Mouse (Mus musculus): Measurements from ENCODE around the gene Slc25a11. TPM values are rescaled to one million over a fixed set of nuclear protein-coding genes. Genes with fewer than 3 reads are reported as not detected.

Slc25a11 gene
- total and polyA plus RNA-seq, 2 experiments from 2014 or later: 140 to 160 TPM

DNA sequence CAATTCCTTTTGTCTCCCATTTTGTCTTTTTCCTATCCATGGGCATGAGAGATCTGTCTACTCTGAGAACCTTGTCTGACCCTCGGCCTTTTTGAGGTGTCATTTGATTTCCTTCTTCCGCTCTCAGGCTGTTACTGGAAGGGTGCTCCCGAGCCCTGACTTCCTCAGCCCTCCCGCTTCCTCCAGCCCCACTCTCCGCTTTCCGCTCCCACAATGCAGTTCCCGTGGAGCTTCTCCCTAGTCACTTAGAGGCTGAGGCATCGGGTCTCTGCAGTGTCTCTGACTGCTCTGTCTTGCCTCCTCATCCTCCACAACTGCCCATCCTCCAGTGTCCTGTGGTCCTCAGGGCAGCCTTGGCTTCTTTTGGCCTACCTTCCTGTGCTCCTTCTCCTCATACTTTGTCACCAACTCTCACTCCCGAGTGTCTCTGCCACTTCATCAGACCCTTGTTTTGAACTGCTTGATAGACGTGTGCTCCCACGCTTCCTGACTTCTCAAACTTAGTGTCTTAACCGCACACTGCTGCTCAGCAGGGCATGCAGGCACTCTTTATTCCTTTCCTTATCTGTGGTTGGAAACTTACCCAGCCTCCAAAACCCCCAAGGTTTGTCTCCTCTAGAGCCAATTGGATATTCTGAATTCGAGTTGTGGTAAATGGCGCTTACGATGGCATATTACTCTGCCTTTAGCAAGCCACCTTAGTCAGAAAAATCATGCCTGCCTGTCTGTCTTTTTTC lies 52.9 kb downstream of the Slc25a11 start:
- H3K4me1 ChIP-seq (ENCODE audit: insufficient read depth, low read length): no peaks in the 10 kb centered on the region
- TF ChIP-seq CTCF (IDR thresholded peaks at IDR 0.05): no peak
- DNase-seq (ENCODE audit: low spot score) (no peak), ATAC-seq (ENCODE audit: low FRiP score) (no peak)
- no peaks in the 10 kb centered on the region for H3K9me3 ChIP-seq (ENCODE audit: low read length)
- peaks cover 20% of the 10 kb centered on the region for H3K36me3 ChIP-seq (ENCODE audit: insufficient read depth, low read length)
- H3K27ac ChIP-seq (ENCODE audit: low read depth, low read length): no peak overlapping the region
- WGBS: 87% methylated on average over 15 of the region's 15 CpGs
- H3K27me3 ChIP-seq (ENCODE audit: insufficient read depth, low read length): no peaks in the 10 kb centered on the region
- no peak overlapping the region for H3K4me3 ChIP-seq (ENCODE audit: low read depth, low read length)
- H3K4me2 ChIP-seq (ENCODE audit: low read depth, low read length, poor library complexity, severe bottlenecking): no peak overlapping the region
- no peak overlapping the region for H3K9ac ChIP-seq (replicated peaks; ENCODE audit: low read length, poor library complexity, severe bottlenecking)

Other genes with a start within 250 kb of the Slc25a11 start
- 35.6 and 55.1 TPM in 2 replicates for gene Pelp1, start 237.4 kb downstream of the Slc25a11 start, total RNA-seq (2014; rRNA removed)
- gene Pelp1, start 237.4 kb downstream of the Slc25a11 start, polyA plus RNA-seq (2015; fragmentation: Nextera tagmentation; extraction: Ambion mirVana): 28.0 and 28.3 TPM in 2 replicates
- 99.9 and 119 TPM in 2 replicates for gene Arrb2, start 214.8 kb downstream of the Slc25a11 start, total RNA-seq (2014; rRNA removed)
- gene Arrb2, start 214.8 kb downstream of the Slc25a11 start, polyA plus RNA-seq (2015; fragmentation: Nextera tagmentation; extraction: Ambion mirVana): 55.0 and 55.6 TPM in 2 replicates
- 23.7 and 30.1 TPM in 2 replicates for gene Med11, start 195.6 kb downstream of the Slc25a11 start, total RNA-seq (2014; rRNA removed)
- gene Med11, start 195.6 kb downstream of the Slc25a11 start, polyA plus RNA-seq (2015; fragmentation: Nextera tagmentation; extraction: Ambion mirVana): 28.2 and 36.8 TPM in 2 replicates
- 0.44 and 0.71 TPM in 2 replicates for gene Zmynd15, start 188.0 kb downstream of the Slc25a11 start, total RNA-seq (2014; rRNA removed)
- gene Zmynd15, start 188.0 kb downstream of the Slc25a11 start, polyA plus RNA-seq (2015; fragmentation: Nextera tagmentation; extraction: Ambion mirVana): 0.47 and 0.70 TPM in 2 replicates
- 1.2 and 1.9 TPM in 2 replicates for gene Cxcl16, start 187.5 kb downstream of the Slc25a11 start, total RNA-seq (2014; rRNA removed)
- 3.1 and 3.2 TPM in 2 replicates for gene Cxcl16, start 187.5 kb downstream of the Slc25a11 start, polyA plus RNA-seq (2015; fragmentation: Nextera tagmentation; extraction: Ambion mirVana)
- gene Tm4sf5, start 142.2 kb downstream of the Slc25a11 start, total RNA-seq (2014; rRNA removed): 7.4 and 12.1 TPM in 2 replicates
- 18.8 and 19.8 TPM in 2 replicates for gene Tm4sf5, start 142.2 kb downstream of the Slc25a11 start, polyA plus RNA-seq (2015; fragmentation: Nextera tagmentation; extraction: Ambion mirVana)
- not detected in 2 replicates for gene Vmo1, start 132.9 kb downstream of the Slc25a11 start, total RNA-seq (2014; rRNA removed)
- 0.53 and 0.65 TPM in 2 replicates for gene Vmo1, start 132.9 kb downstream of the Slc25a11 start, polyA plus RNA-seq (2015; fragmentation: Nextera tagmentation; extraction: Ambion mirVana)
- not detected in 2 replicates for gene Gltpd2, start 128.3 kb downstream of the Slc25a11 start, total RNA-seq (2014; rRNA removed)
- 0.21 and 0.25 TPM in 2 replicates for gene Gltpd2, start 128.3 kb downstream of the Slc25a11 start, polyA plus RNA-seq (2015; fragmentation: Nextera tagmentation; extraction: Ambion mirVana)
- 455 and 493 TPM in 2 replicates for gene Psmb6, start 122.1 kb downstream of the Slc25a11 start, total RNA-seq (2014; rRNA removed)
- 818 and 874 TPM in 2 replicates for gene Psmb6, start 122.1 kb downstream of the Slc25a11 start, polyA plus RNA-seq (2015; fragmentation: Nextera tagmentation; extraction: Ambion mirVana)
- gene Gm40193, start 114.5 kb downstream of the Slc25a11 start, total RNA-seq (2014; rRNA removed): not detected in 2 replicates
- not detected in 2 replicates for gene Gm40193, start 114.5 kb downstream of the Slc25a11 start, polyA plus RNA-seq (2015; fragmentation: Nextera tagmentation; extraction: Ambion mirVana)
- gene Pld2, start 107.4 kb downstream of the Slc25a11 start, total RNA-seq (2014; rRNA removed): 46.8 and 71.5 TPM in 2 replicates
- 18.0 and 19.4 TPM in 2 replicates for gene Pld2, start 107.4 kb downstream of the Slc25a11 start, polyA plus RNA-seq (2015; fragmentation: Nextera tagmentation; extraction: Ambion mirVana)
- gene Mink1, start 84.6 kb downstream of the Slc25a11 start, total RNA-seq (2014; rRNA removed): 80.9 and 82.1 TPM in 2 replicates
- 15.6 and 17.1 TPM in 2 replicates for gene Mink1, start 84.6 kb downstream of the Slc25a11 start, polyA plus RNA-seq (2015; fragmentation: Nextera tagmentation; extraction: Ambion mirVana)
- not detected in 2 replicates for gene 4930544D05Rik, start 31.6 kb downstream of the Slc25a11 start, total RNA-seq (2014; rRNA removed)
- gene 4930544D05Rik, start 31.6 kb downstream of the Slc25a11 start, polyA plus RNA-seq (2015; fragmentation: Nextera tagmentation; extraction: Ambion mirVana): not detected in 2 replicates
- gene Chrne, start 28.3 kb downstream of the Slc25a11 start, total RNA-seq (2014; rRNA removed): not detected in 2 replicates
- 0.78 and 1.1 TPM in 2 replicates for gene Chrne, start 28.3 kb downstream of the Slc25a11 start, polyA plus RNA-seq (2015; fragmentation: Nextera tagmentation; extraction: Ambion mirVana)
- gene Gp1ba, start 8.4 kb downstream of the Slc25a11 start, total RNA-seq (2014; rRNA removed): not detected in 2 replicates
- 0.16 and 0.29 TPM in 2 replicates for gene Gp1ba, start 8.4 kb downstream of the Slc25a11 start, polyA plus RNA-seq (2015; fragmentation: Nextera tagmentation; extraction: Ambion mirVana)
- gene Rnf167, start 244 bp downstream of the Slc25a11 start, total RNA-seq (2014; rRNA removed): 69.1 and 74.4 TPM in 2 replicates
- gene Rnf167, start 244 bp downstream of the Slc25a11 start, polyA plus RNA-seq (2015; fragmentation: Nextera tagmentation; extraction: Ambion mirVana): 95.8 and 97.2 TPM in 2 replicates
- 438 and 486 TPM in 2 replicates for gene Pfn1, start 7.2 kb upstream of the Slc25a11 start, total RNA-seq (2014; rRNA removed)
- 600 and 608 TPM in 2 replicates for gene Pfn1, start 7.2 kb upstream of the Slc25a11 start, polyA plus RNA-seq (2015; fragmentation: Nextera tagmentation; extraction: Ambion mirVana)
- 7.2 and 9.9 TPM in 2 replicates for gene Eno3, start 9.7 kb upstream of the Slc25a11 start, total RNA-seq (2014; rRNA removed)
- gene Eno3, start 9.7 kb upstream of the Slc25a11 start, polyA plus RNA-seq (2015; fragmentation: Nextera tagmentation; extraction: Ambion mirVana): 5.8 and 7.6 TPM in 2 replicates
- gene Spag7, start 21.9 kb upstream of the Slc25a11 start, total RNA-seq (2014; rRNA removed): 41.9 and 45.3 TPM in 2 replicates
- 125 and 131 TPM in 2 replicates for gene Spag7, start 21.9 kb upstream of the Slc25a11 start, polyA plus RNA-seq (2015; fragmentation: Nextera tagmentation; extraction: Ambion mirVana)
- gene Camta2, start 40.6 kb upstream of the Slc25a11 start, total RNA-seq (2014; rRNA removed): 20.3 and 24.0 TPM in 2 replicates
- gene Camta2, start 40.6 kb upstream of the Slc25a11 start, polyA plus RNA-seq (2015; fragmentation: Nextera tagmentation; extraction: Ambion mirVana): 23.6 and 24.5 TPM in 2 replicates
- 1.7 and 4.8 TPM in 2 replicates for gene Inca1, start 52.7 kb upstream of the Slc25a11 start, total RNA-seq (2014; rRNA removed)
- gene Inca1, start 52.7 kb upstream of the Slc25a11 start, polyA plus RNA-seq (2015; fragmentation: Nextera tagmentation; extraction: Ambion mirVana): 2.1 and 2.2 TPM in 2 replicates
- gene Kif1c, start 53.1 kb upstream of the Slc25a11 start, total RNA-seq (2014; rRNA removed): 30.9 and 31.7 TPM in 2 replicates
- gene Kif1c, start 53.1 kb upstream of the Slc25a11 start, polyA plus RNA-seq (2015; fragmentation: Nextera tagmentation; extraction: Ambion mirVana): 1.6 and 1.9 TPM in 2 replicates
- gene Zfp3, start 116.7 kb upstream of the Slc25a11 start, total RNA-seq (2014; rRNA removed): 8.7 and 10.0 TPM in 2 replicates
- gene Zfp3, start 116.7 kb upstream of the Slc25a11 start, polyA plus RNA-seq (2015; fragmentation: Nextera tagmentation; extraction: Ambion mirVana): 9.7 and 10.3 TPM in 2 replicates
- not detected in 2 replicates for gene Scimp, start 165.1 kb upstream of the Slc25a11 start, total RNA-seq (2014; rRNA removed)
- gene Scimp, start 165.1 kb upstream of the Slc25a11 start, polyA plus RNA-seq (2015; fragmentation: Nextera tagmentation; extraction: Ambion mirVana): not detected in 2 replicates
- 66.4 and 98.4 TPM in 2 replicates for gene Rabep1, start 197.3 kb upstream of the Slc25a11 start, total RNA-seq (2014; rRNA removed)
- 102 and 116 TPM in 2 replicates for gene Rabep1, start 197.3 kb upstream of the Slc25a11 start, polyA plus RNA-seq (2015; fragmentation: Nextera tagmentation; extraction: Ambion mirVana)